Mouse (Mus musculus) CH12.LX (cell line): ENCODE results near the gene B230104I21Rik.

Experiments
- CHD1 ChIP-seq: IDR thresholded peaks from 2 replicates; pipeline ENCODE4 v1.6.1; 2012; ENCODE audit warnings: low read depth, low read length, improper control_type of control experiment, inconsistent platforms
- CTCF ChIP-seq, 2 experiments: IDR thresholded peaks in 1 of 2; conservative IDR thresholded peaks in 1 of 2; 2 replicates each; pipeline ENCODE4 v1.5.1; 2011 to 2012; ENCODE audit warnings: low read depth in 2 of 2, low read length in 2 of 2, improper control_type of control experiment in 1 of 2, inconsistent platforms in 1 of 2, mild to moderate bottlenecking in 1 of 2, moderate library complexity in 1 of 2
- EP300 ChIP-seq: IDR thresholded peaks from 2 replicates; pipeline ENCODE4 v1.6.1; 2011; ENCODE audit warnings: low read length, improper control_type of control experiment
- HCFC1 ChIP-seq: IDR thresholded peaks from 2 replicates; pipeline ENCODE4 v1.6.1; 2012; ENCODE audit warnings: low read depth, mild to moderate bottlenecking, inconsistent platforms, low read length, improper control_type of control experiment
- KAT2A ChIP-seq: IDR thresholded peaks from 2 replicates; pipeline ENCODE4 v1.6.1; 2012; ENCODE audit warnings: low read length, improper control_type of control experiment, inconsistent platforms; ENCODE audit not compliant: insufficient replicate concordance
- MXI1 ChIP-seq: IDR thresholded peaks from 2 replicates; pipeline ENCODE4 v1.6.1; 2011; ENCODE audit warnings: mild to moderate bottlenecking, low read depth, low read length, improper control_type of control experiment
- MYC ChIP-seq: IDR thresholded peaks from 2 replicates; pipeline ENCODE4 v1.6.1; 2011; ENCODE audit warnings: low read depth, mild to moderate bottlenecking, improper control_type of control experiment, low read length
- TCF12 ChIP-seq: IDR thresholded peaks from 2 replicates; pipeline ENCODE4 v1.6.1; 2014; ENCODE audit warnings: low read depth, mild to moderate bottlenecking, inconsistent platforms, low read length, improper control_type of control experiment
- UBTF ChIP-seq: IDR thresholded peaks from 2 replicates; pipeline ENCODE4 v1.6.1; 2012; ENCODE audit warnings: low read depth, mild to moderate bottlenecking, inconsistent platforms, low read length, improper control_type of control experiment, moderate library complexity

- TF ChIP-seq CTCF (conservative IDR thresholded peaks at IDR 0.05 in 1 of 2, IDR thresholded peaks at IDR 0.05 in 1 of 2; ENCODE audit: low read depth in 2 of 2, low read length in 2 of 2), result no peak
- no peak for TF ChIP-seq HCFC1
- TF ChIP-seq KAT2A, result no peak
- TF ChIP-seq TCF12, result no peak
- no peak for TF ChIP-seq UBTF
- TF ChIP-seq MXI1, result no peak
- TF ChIP-seq MYC, result no peak
- TF ChIP-seq EP300, result no peak
- TF ChIP-seq CHD1, result no peak
Measured at GRCm38 (mm10) chr4:154312143-154312812, 23.6 kb upstream of the B230104I21Rik start.
